Mouse (Mus musculus): ENCODE data around the gene Slc36a4.

Gene Slc36a4

DNA sequence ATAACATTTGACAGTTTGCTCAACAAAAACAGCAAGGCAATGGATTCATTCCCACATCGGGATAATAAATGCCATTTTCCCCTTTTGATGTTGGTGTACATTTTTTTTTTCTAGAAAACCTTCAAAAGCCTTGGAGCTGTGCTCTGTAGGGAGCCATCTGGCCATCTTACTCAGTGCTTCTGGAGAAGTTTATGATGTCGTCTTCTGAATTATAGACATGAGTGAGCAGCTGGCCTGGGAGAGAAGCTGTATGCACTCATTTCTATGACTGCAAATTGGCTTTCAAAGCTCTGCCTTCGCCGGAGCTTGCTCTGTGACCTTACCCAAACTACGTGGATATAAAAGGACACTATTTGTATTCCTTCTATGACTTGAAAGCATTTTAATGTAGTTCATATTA, 56.8 kb downstream of the Slc36a4 start:
- no peaks in the 10 kb centered on the region for H3K4me1 ChIP-seq (replicated peaks; ENCODE audit: low read depth, low read length)
- no peak overlapping the region for H3K4me3 ChIP-seq (replicated peaks; ENCODE audit: low read length)
- no peaks in the 10 kb centered on the region for H3K27me3 ChIP-seq (ENCODE audit: insufficient read depth, low read length)
- no peaks in the 10 kb centered on the region for H3K9me3 ChIP-seq (ENCODE audit: low read length)
- H3K36me3 ChIP-seq (ENCODE audit: insufficient read depth, low read length): no peaks in the 10 kb centered on the region
- TF ChIP-seq POU5F1 (IDR thresholded peaks at IDR 0.05; ENCODE audit: borderline replicate concordance, low read length) (no peak), NANOG (IDR thresholded peaks at IDR 0.05; ENCODE audit: borderline replicate concordance, low read length) (no peak), CTCF (conservative IDR thresholded peaks at IDR 0.05; ENCODE audit: low read length) (no peak)

DNA sequence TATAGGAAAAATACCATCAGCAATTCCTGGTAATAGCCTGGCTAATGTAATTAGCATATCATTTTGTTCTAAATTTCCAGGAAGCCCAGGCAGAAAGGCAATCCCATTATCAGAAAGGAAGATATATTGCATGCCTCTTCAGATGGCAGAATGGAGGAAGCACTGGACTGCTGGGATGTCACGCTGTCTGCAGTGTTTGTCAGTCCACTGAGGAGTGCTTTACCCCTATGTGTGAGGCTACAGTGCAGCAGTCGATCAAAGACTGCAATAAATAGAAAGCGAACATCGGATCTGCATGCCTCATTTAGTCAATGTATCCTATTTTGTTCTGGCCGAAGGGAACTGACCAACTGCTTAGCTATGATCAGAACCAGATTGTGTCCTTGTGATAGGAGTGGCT, 57.3 kb downstream of the Slc36a4 start:
- no peaks in the 10 kb centered on the region for H3K36me3 ChIP-seq (ENCODE audit: insufficient read depth, low read length)
- no peak overlapping the region for H3K4me3 ChIP-seq (replicated peaks; ENCODE audit: low read length)
- no peaks in the 10 kb centered on the region for H3K27me3 ChIP-seq (ENCODE audit: insufficient read depth, low read length)
- no peaks in the 10 kb centered on the region for H3K9me3 ChIP-seq (ENCODE audit: low read length)
- TF ChIP-seq CTCF (conservative IDR thresholded peaks at IDR 0.05; ENCODE audit: low read length): no peak
- no peak for TF ChIP-seq NANOG (IDR thresholded peaks at IDR 0.05; ENCODE audit: borderline replicate concordance, low read length)
- TF ChIP-seq POU5F1 (IDR thresholded peaks at IDR 0.05; ENCODE audit: borderline replicate concordance, low read length): no peak
- no peaks in the 10 kb centered on the region for H3K4me1 ChIP-seq (replicated peaks; ENCODE audit: low read depth, low read length)

DNA sequence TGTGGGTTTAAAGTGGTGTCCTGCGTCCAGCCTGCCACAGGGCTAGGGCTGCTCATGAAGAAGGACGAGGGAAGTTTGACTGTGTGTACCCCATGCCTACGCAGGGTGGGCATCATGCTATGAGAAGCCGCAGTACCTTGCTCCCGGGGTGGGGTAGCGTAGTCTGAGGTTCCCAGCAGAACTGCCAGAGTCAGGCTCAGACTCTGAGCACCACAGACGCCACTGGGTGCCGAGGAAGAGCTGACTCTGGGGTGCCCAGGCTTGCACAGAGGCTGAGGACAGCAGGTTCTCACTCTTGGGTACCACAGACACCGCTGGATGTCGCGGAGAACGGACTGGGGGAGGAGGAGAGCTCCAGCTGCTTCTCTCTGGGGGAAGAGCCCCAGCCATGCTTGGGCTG, 63.2 kb downstream of the Slc36a4 start:
- Histone ChIP-seq H3K27me3 (ENCODE audit: insufficient read depth, low read length) (no peaks in the 10 kb centered on the region), H3K9me3 (ENCODE audit: low read length) (no peaks in the 10 kb centered on the region), H3K36me3 (ENCODE audit: insufficient read depth, low read length) (no peaks in the 10 kb centered on the region), H3K4me3 (replicated peaks; ENCODE audit: low read length) (no peak overlapping the region), H3K4me1 (replicated peaks; ENCODE audit: low read depth, low read length) (no peaks in the 10 kb centered on the region)
- TF ChIP-seq CTCF (conservative IDR thresholded peaks at IDR 0.05; ENCODE audit: low read length) (no peak), POU5F1 (IDR thresholded peaks at IDR 0.05; ENCODE audit: borderline replicate concordance, low read length) (no peak), NANOG (IDR thresholded peaks at IDR 0.05; ENCODE audit: borderline replicate concordance, low read length) (no peak)

DNA sequence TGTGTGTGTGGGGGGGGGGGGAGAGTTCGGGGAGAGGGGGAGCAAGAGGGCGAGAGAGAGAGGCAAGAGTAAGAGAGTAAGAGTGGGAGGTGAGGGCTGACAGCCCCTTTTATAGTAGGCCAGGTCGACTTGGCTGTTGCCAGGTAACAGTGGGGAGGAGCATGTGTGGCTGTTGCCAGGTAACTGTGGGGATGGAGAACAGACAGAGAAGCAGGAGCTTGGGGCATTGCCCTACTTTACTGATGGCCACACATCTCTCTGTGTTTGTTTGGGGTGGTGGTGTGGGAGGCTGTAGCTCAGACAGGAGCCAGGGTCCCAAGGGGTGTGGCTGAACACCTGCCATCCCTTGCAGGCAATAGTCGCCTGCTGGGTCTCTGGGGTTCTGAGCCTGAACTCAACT, 63.9 kb downstream of the Slc36a4 start:
- no peaks in the 10 kb centered on the region for H3K4me1 ChIP-seq (replicated peaks; ENCODE audit: low read depth, low read length)
- no peak overlapping the region for H3K4me3 ChIP-seq (replicated peaks; ENCODE audit: low read length)
- H3K36me3 ChIP-seq (ENCODE audit: insufficient read depth, low read length): no peaks in the 10 kb centered on the region
- H3K27me3 ChIP-seq (ENCODE audit: insufficient read depth, low read length): no peaks in the 10 kb centered on the region
- TF ChIP-seq NANOG (IDR thresholded peaks at IDR 0.05; ENCODE audit: borderline replicate concordance, low read length): no peak
- TF ChIP-seq CTCF (conservative IDR thresholded peaks at IDR 0.05; ENCODE audit: low read length): no peak
- no peak for TF ChIP-seq POU5F1 (IDR thresholded peaks at IDR 0.05; ENCODE audit: borderline replicate concordance, low read length)
- H3K9me3 ChIP-seq (ENCODE audit: low read length): no peaks in the 10 kb centered on the region

DNA sequence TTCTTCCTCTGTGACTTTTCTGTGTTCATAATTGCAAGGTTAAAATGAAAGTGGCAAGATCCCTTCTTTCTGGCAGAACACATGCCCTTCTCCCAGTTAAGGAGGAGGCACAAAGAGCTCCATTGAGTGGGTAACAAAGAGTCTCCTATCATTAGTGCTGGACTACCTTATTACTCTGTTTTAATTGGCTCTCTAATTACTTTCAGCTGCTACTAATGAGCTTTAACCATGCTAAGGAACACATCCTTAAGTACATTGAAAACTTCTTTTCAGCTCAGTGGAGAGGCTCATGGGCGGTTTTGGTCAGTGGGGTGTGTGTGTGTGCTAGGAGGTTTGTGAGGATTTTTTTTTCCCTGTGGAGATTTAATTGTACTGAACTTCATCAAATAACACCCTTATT, 65.4 kb downstream of the Slc36a4 start:
- no peaks in the 10 kb centered on the region for H3K9me3 ChIP-seq (ENCODE audit: low read length)
- TF ChIP-seq NANOG (IDR thresholded peaks at IDR 0.05; ENCODE audit: borderline replicate concordance, low read length) (no peak), POU5F1 (IDR thresholded peaks at IDR 0.05; ENCODE audit: borderline replicate concordance, low read length) (no peak), CTCF (conservative IDR thresholded peaks at IDR 0.05; ENCODE audit: low read length) (no peak)
- no peaks in the 10 kb centered on the region for H3K36me3 ChIP-seq (ENCODE audit: insufficient read depth, low read length)
- H3K4me3 ChIP-seq (replicated peaks; ENCODE audit: low read length): no peak overlapping the region
- H3K27me3 ChIP-seq (ENCODE audit: insufficient read depth, low read length): no peaks in the 10 kb centered on the region
- no peaks in the 10 kb centered on the region for H3K4me1 ChIP-seq (replicated peaks; ENCODE audit: low read depth, low read length)

DNA sequence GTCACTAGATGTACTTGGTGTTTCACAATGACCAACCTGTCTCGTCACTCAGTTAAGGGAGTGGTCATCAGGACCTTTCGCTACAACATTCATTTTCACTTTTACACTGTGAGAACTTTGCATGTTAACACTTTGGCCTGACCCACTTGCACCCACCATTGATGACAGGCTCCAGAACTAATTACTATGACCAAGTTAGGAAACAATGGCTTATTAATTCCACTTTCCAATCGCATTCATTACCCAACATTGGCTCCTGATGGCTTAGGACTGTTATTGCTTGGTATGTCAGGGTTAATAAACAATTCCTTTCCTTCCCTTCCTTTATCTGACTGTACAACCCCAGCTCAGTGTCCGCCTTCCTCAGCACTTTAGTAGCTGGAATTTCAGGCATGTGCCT, 72.4 kb downstream of the Slc36a4 start:
- TF ChIP-seq CTCF (conservative IDR thresholded peaks at IDR 0.05; ENCODE audit: low read length): no peak
- TF ChIP-seq POU5F1 (IDR thresholded peaks at IDR 0.05; ENCODE audit: borderline replicate concordance, low read length): no peak
- no peak for TF ChIP-seq NANOG (IDR thresholded peaks at IDR 0.05; ENCODE audit: borderline replicate concordance, low read length)
- Histone ChIP-seq H3K36me3 (ENCODE audit: insufficient read depth, low read length) (no peaks in the 10 kb centered on the region), H3K9me3 (ENCODE audit: low read length) (no peaks in the 10 kb centered on the region)

DNA sequence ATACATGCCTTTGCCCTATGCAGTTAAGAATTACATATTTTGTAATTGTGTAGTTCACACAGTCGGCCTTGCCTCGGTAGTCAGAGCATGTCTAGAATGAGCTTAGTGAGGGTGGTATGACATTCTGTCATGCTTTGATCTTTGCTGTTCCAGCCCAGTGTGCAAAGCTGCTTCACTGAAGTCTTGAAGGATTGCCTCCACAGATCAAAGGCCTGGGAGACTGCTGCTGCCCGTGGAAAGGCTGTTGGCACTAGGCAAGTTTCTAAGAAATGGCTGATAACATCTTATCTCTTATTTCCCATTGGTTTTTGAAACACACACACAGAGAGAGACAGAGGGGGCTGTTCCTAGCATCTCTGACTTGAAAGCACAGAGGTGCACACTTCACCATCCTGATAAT, 76.7 kb downstream of the Slc36a4 start:
- Histone ChIP-seq H3K27me3 (ENCODE audit: insufficient read depth, low read length) (no peaks in the 10 kb centered on the region), H3K4me1 (replicated peaks; ENCODE audit: low read depth, low read length) (no peaks in the 10 kb centered on the region), H3K36me3 (ENCODE audit: insufficient read depth, low read length) (no peaks in the 10 kb centered on the region), H3K4me3 (replicated peaks; ENCODE audit: low read length) (no peak overlapping the region), H3K9me3 (ENCODE audit: low read length) (no peaks in the 10 kb centered on the region)
- TF ChIP-seq POU5F1 (IDR thresholded peaks at IDR 0.05; ENCODE audit: borderline replicate concordance, low read length): no peak
- TF ChIP-seq CTCF (conservative IDR thresholded peaks at IDR 0.05; ENCODE audit: low read length): no peak
- TF ChIP-seq NANOG (IDR thresholded peaks at IDR 0.05; ENCODE audit: borderline replicate concordance, low read length): no peak

More for the DNA sequence above, 72.4 kb downstream of the Slc36a4 start:
- Histone ChIP-seq H3K27me3 (ENCODE audit: insufficient read depth, low read length) (no peaks in the 10 kb centered on the region), H3K4me1 (replicated peaks; ENCODE audit: low read depth, low read length) (no peaks in the 10 kb centered on the region), H3K4me3 (replicated peaks; ENCODE audit: low read length) (no peak overlapping the region)

DNA sequence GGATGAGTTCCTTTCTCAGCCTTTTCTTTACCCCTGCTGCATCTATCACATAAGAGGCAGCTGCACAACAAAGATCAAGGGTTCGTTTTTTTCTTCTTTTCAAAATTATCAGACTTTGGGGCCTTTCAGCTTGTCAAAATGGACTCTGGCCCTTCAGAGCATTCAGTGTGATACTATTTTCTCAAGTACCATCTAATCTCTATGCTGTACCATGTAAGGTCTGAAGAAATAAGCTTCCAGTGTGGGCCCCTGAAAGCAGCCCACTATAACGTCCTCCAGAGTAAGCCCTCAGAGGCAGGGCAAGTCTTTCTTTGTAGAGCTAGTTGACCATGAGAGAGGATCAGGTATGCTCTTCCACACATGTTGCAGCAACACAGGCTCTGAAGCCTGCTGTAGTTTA, 77.1 kb downstream of the Slc36a4 start:
- no peaks in the 10 kb centered on the region for H3K27me3 ChIP-seq (ENCODE audit: insufficient read depth, low read length)
- no peaks in the 10 kb centered on the region for H3K36me3 ChIP-seq (ENCODE audit: insufficient read depth, low read length)

DNA sequence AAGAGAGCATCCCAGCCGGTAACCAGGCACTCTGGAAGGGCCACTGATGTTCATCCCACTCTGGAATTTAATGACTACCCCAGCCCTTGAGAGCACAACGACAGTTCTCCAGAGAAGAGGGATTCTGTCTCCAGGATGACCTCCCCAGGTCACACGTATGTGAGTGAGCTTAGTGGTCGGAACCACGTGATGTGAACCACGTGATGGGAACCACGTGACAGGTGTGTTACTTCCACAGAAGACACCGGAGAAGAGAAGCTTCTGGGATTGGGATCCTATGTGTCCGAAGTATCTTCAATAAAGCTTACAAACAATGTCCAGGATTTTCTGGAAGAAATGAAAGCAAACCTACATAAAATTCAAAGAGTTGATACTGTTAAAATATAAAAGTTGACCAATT, 82.5 kb downstream of the Slc36a4 start:
- Histone ChIP-seq H3K9me3 (ENCODE audit: low read length) (no peaks in the 10 kb centered on the region), H3K27me3 (ENCODE audit: insufficient read depth, low read length) (no peaks in the 10 kb centered on the region), H3K4me1 (replicated peaks; ENCODE audit: low read depth, low read length) (no peaks in the 10 kb centered on the region), H3K4me3 (replicated peaks; ENCODE audit: low read length) (no peak overlapping the region), H3K36me3 (ENCODE audit: insufficient read depth, low read length) (no peaks in the 10 kb centered on the region)
- no peak for TF ChIP-seq NANOG (IDR thresholded peaks at IDR 0.05; ENCODE audit: borderline replicate concordance, low read length)

More for the DNA sequence above, 77.1 kb downstream of the Slc36a4 start:
- Histone ChIP-seq H3K4me1 (replicated peaks; ENCODE audit: low read depth, low read length) (no peaks in the 10 kb centered on the region), H3K4me3 (replicated peaks; ENCODE audit: low read length) (no peak overlapping the region), H3K9me3 (ENCODE audit: low read length) (no peaks in the 10 kb centered on the region)
- TF ChIP-seq CTCF (conservative IDR thresholded peaks at IDR 0.05; ENCODE audit: low read length) (no peak), POU5F1 (IDR thresholded peaks at IDR 0.05; ENCODE audit: borderline replicate concordance, low read length) (no peak), NANOG (IDR thresholded peaks at IDR 0.05; ENCODE audit: borderline replicate concordance, low read length) (no peak)
